Mouse (Mus musculus) heart, postnatal 36 days (tissue): ENCODE measurements around the gene Cenpb. TPM values are rescaled to one million over a fixed set of nuclear protein-coding genes. Genes with fewer than 3 reads are reported as not detected.

Experiments used
- DNase-seq, 2 experiments: peaks; one replicate each; pipeline ENCODE4 v3.0.0; 2021 to 2022
- intact Hi-C: fragments of 180-260 bp; cut with DNase I; formaldehyde crosslinking; loops from one replicate; pipeline ENCODE4 v1.15.1; 2025
- total RNA-seq, 2 experiments: library from RNA; stranded (reverse); gene quantifications; 2 replicates each; pipeline ENCODE4 v1.2.3; 2021

The Cenpb gene
- total RNA-seq, 2 experiments from 2014 or later, result 85.1 to 86.2 TPM

GRCm38 (mm10) chr2:131143007-131143780 is 36.7 kb downstream of the Cenpb start:
- intact Hi-C loops, result no loop called here
- no peak for DNase-seq

GRCm38 (mm10) chr2:131142592-131142991 is 37.3 kb downstream of the Cenpb start:
- peak; percentile 83 to 86 for DNase-seq
- intact Hi-C loops, result loop anchor here (1.0 kb wide), 1 partner anchor 47 kb away; no protein-coding TSS in a partner anchor

- intact Hi-C loops, result no loop called here
- DNase-seq, result no peak
Measured at GRCm38 (mm10) chr2:131141336-131141986, 38.4 kb downstream of the Cenpb start.

DNA sequence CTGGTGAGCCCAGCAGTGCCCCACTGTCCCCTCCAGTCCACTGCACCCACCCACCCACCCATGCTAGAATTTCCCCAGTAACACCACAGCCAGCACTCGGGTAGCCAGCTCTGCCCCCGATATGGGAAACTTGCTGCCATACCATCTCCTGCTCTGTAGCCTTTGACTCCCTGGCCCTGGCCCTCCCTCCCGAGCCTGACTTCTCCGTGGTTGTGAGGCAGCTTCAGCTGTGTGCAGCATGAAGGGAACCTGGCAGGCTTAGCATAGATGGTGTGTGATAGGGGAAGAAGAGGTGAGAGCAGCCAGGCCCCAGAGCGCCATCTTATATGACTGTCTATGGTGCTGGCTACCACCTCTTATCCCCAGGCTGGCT is 39.3 kb downstream of the Cenpb start:
- intact Hi-C loops, result no loop called here
- DNase-seq, result no peak

DNA sequence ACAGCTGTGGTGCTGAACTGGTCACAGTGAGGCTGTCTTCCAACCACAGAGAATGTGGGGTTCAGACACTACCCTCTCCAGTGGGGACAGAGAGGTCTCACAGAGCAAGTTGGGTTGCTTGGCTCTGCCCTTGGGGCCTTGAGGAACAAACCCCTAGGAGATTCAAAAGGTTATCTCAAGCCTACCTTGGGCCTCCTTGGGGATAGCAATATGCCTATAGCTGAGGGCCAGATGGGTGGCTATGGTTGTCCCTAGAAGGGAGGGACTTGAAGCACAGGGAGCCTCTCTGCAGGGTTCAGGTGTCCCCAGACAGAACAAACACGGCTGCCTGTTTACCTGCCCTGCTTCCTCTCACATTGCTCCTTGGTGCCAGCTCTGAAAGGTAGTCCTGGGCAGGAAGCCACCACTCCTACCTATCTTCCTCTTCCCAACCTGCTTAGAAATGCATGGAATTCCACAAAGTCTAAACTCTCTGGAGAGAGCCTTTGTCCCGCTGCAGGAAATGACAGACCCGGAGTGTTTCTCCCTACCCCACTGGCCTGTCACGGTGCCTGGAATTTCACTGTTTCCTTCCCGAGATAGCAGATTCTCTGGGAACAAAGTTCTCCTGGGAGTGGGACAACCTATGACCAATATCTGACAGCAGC is 39.9 kb downstream of the Cenpb start:
- peak in 1 of 2 experiments; percentile 42 for DNase-seq
- intact Hi-C loops, result no loop called here

DNA sequence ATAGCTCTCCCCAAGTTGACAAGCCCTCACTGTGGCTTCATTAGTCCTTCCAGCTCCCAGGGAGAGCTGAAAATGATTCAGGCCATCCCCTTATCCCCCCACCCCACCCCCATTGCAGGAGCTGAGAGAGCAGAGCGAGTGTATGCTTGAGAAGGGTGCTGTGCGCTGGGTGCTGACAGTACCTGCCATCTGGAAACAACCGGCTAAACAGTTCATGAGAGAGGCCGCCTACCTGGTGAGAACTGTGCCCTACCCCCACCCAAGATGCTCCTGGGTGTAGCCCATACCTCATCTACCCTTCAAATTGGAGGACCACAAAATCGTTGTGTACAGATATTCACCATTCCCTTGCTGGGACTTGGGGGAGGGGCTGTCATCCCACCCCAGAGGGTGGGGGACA is 40.6 kb downstream of the Cenpb start:
- intact Hi-C loops, result no loop called here

GRCm38 (mm10) chr2:131138760-131139159 is 41.1 kb downstream of the Cenpb start:
- intact Hi-C loops, result no loop called here
- peak in 1 of 2 experiments; percentile 1 for DNase-seq

More for the DNA sequence above, 40.6 kb downstream of the Cenpb start:
- peak in 1 of 2 experiments; percentile 2 for DNase-seq

- peak in 1 of 2 experiments; percentile 1 for DNase-seq
- intact Hi-C loops, result no loop called here
Measured at GRCm38 (mm10) chr2:131138296-131138695, 41.6 kb downstream of the Cenpb start.

GRCm38 (mm10) chr2:131135521-131136139 is 44.2 kb downstream of the Cenpb start:
- intact Hi-C loops, result no loop called here
- DNase-seq, result peak; percentile 1 to 6

DNA sequence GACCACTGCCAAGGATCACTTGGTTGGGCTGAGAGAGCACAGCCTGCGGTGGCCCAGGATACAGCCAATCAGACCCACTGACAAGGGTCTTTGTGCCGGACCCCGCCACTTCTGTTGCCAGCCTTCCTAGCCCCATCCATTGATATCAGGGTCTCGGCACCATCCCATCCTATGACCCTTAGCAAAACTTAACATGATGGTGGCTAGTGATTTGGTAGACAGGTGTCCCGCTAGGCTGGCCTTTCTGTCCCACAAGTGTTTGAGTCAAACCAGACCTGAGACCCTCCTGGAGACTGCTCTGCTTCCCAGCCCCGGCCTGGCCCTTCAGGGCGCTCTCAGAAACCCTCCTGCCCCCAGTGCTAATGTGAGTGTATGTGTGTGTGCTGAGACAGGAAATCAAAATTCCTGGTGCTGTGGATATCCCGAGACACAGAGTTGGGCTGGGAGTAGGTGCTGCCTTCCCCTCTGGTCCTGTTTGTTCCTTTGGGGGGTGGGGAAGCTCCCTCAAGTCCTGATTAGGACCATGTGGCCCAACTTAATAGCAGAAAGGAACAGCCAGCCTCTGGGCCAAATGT is 45.0 kb downstream of the Cenpb start:
- intact Hi-C loops, result no loop called here

DNA sequence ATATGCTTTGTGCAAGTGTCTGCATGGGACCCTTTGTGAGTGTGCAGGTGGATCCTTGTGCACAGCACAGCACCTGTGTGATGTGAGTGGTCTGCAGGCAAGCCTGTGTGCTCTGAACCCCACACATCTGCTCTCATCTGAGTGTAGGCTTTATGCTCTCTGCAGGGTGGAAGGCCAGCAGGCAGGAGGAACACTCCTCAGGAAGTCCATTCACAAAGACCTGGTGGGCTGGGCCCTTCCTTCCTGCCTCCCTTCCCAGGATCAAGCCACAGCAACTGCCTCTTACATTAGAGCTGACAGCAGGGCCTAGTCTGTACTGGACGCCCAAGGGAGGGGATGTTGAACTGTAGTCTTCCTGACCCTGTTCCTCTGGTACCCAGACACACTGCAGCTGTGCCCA is 45.5 kb downstream of the Cenpb start:
- intact Hi-C loops, result no loop called here
- peak; percentile 56 to 60 for DNase-seq

More for the DNA sequence above, 45.0 kb downstream of the Cenpb start:
- DNase-seq, result peak in 1 of 2 experiments; percentile 13

DNA sequence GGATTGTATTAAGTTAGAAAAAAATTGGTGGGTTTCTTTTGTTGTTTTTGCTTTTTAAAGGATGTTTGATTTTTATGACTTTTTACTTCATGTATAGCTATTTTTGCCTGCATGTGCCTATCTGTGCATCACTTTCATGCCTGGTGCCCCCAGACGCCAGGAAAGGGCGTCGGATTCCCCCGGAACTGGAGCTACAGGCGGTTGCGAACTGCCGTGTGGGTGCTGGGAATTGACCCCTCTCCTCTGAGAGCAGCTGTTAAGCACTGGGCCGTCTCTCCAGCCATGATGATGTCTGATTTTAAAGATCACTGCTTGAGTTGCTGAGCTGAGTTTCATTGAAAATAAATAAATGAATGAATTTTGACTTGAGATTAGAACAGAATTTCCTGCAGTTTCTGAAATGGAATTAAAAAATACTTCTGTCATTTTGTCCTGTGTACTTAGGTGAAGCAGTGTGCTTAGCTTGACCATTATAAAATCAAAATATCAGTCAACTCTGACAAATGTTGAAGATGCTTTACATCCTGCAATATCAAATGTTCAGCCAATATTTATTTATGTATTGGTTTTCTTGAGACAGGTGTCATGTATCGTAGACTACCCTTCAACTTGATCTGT is 46.8 kb downstream of the Cenpb start, which contains the start of gene Gm11037:
Gm11037 (plus strand) TSS at position 568 of the 618 bp plus-strand sequence.
- intact Hi-C loops, result no loop called here

GRCm38 (mm10) chr2:131132111-131132888 is 47.6 kb downstream of the Cenpb start:
- DNase-seq, result peak in 1 of 2 experiments; percentile 2
- intact Hi-C loops, result no loop called here

More for the DNA sequence above, 46.8 kb downstream of the Cenpb start, which contains the start of gene Gm11037:
- peak in 1 of 2 experiments; percentile 0 for DNase-seq

- intact Hi-C loops, result no loop called here
- DNase-seq, result peak in 1 of 2 experiments; percentile 0
Measured at GRCm38 (mm10) chr2:131130849-131131248, 49.0 kb downstream of the Cenpb start.

GRCm38 (mm10) chr2:131129836-131130235 is 50.0 kb downstream of the Cenpb start:
- peak in 1 of 2 experiments; percentile 36 for DNase-seq
- intact Hi-C loops, result no loop called here

DNA sequence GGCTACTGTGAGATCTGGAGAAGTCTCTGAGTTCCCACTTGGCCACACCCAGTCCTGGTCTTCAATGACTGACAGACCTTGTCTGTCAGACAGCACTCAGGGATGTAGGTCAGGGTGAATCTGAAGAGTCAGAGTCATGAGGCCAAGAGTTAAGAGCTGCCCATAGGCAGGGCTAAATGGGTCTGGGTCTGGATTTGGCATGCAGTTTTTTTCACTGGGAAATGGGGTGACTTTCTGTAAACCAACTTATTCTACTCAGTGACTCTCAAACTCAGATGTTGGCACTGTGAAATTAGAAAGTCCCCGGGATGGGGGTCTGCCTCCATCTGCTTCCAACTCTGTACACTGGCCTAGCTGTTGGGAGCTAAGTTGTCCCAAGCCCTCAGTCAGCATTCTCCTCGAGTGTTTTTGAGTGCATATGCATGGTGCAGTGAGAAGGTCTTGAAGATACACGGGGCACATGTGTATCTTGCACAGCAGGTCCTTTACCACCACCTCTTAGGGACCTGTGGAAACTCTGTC is 51.2 kb downstream of the Cenpb start:
- intact Hi-C loops, result no loop called here
- DNase-seq, result no peak

- DNase-seq, result no peak
- intact Hi-C loops, result no loop called here
Measured at GRCm38 (mm10) chr2:131128211-131128610, 51.7 kb downstream of the Cenpb start.

GRCm38 (mm10) chr2:131127161-131127730 is 52.6 kb downstream of the Cenpb start, which contains the start of gene Hspa12b:
TSS of gene Hspa12b (plus strand) at chr2:131127280.
- intact Hi-C loops, result no loop called here
- DNase-seq, result peak; percentile 76 to 79
